Mouse (Mus musculus): ENCODE data around the gene Itgb2l.
"Not testable (repeated sequence)": the region's sequence is repeated elsewhere in the genome, so short reads cannot be mapped to it uniquely, and the experiment has no call there.

Gene Itgb2l

GRCm38 (mm10) chr16:96443468-96443867 lies at the start of gene Itgb2l:
Gene Itgb2l, minus strand, starts transcription at chr16:96443619.
- no peak for DNase-seq (ENCODE audit: low read depth, low spot score)

- no peak for DNase-seq (ENCODE audit: low read depth, low spot score)
These were observed 48.1 kb upstream of the Itgb2l start for GRCm38 (mm10) chr16:96491530-96491929.

- no peak for DNase-seq (ENCODE audit: low read depth, low spot score)
These were observed 44.6 kb upstream of the Itgb2l start for GRCm38 (mm10) chr16:96488038-96488437.

GRCm38 (mm10) chr16:96487007-96487684 lies 43.7 kb upstream of the Itgb2l start:
- DNase-seq (ENCODE audit: low read depth, low spot score): no peak

GRCm38 (mm10) chr16:96481791-96482190 lies 38.4 kb upstream of the Itgb2l start:
- no peak for DNase-seq (ENCODE audit: low read depth, low spot score)

- DNase-seq (ENCODE audit: low read depth, low spot score): no peak
These were observed 30.8 kb upstream of the Itgb2l start for GRCm38 (mm10) chr16:96474185-96474584.

GRCm38 (mm10) chr16:96472816-96473215 lies 29.4 kb upstream of the Itgb2l start:
- no peak for DNase-seq (ENCODE audit: low read depth, low spot score)

GRCm38 (mm10) chr16:96472361-96472760 lies 28.9 kb upstream of the Itgb2l start:
- no peak for DNase-seq (ENCODE audit: low read depth, low spot score)

GRCm38 (mm10) chr16:96469640-96470039 lies 26.2 kb upstream of the Itgb2l start:
- DNase-seq (ENCODE audit: low read depth, low spot score): no peak

- DNase-seq (ENCODE audit: low read depth, low spot score): no peak
These were observed 25.3 kb upstream of the Itgb2l start for GRCm38 (mm10) chr16:96468698-96469097.

GRCm38 (mm10) chr16:96468011-96468410 lies 24.6 kb upstream of the Itgb2l start:
- DNase-seq (ENCODE audit: low read depth, low spot score): no peak

- peak; percentile 5 for DNase-seq (ENCODE audit: low read depth, low spot score)
These were observed 24.0 kb upstream of the Itgb2l start, which contains the start of gene Pcp4 for GRCm38 (mm10) chr16:96467445-96467844. Gene Pcp4, plus strand, starts transcription at chr16:96467606.

GRCm38 (mm10) chr16:96460788-96461187 lies 17.4 kb upstream of the Itgb2l start:
- DNase-seq (ENCODE audit: low read depth, low spot score): no peak

GRCm38 (mm10) chr16:96459356-96459755 lies 15.9 kb upstream of the Itgb2l start:
- DNase-seq (ENCODE audit: low read depth, low spot score): no peak

GRCm38 (mm10) chr16:96457612-96458011 lies 14.2 kb upstream of the Itgb2l start:
- DNase-seq (ENCODE audit: low read depth, low spot score): no peak

- DNase-seq (ENCODE audit: low read depth, low spot score): no peak
These were observed 10.7 kb upstream of the Itgb2l start for GRCm38 (mm10) chr16:96454086-96454485.

- DNase-seq (ENCODE audit: low read depth, low spot score): not testable (repeated sequence)
These were observed 7.5 kb upstream of the Itgb2l start for GRCm38 (mm10) chr16:96450871-96451270.

- no peak for DNase-seq (ENCODE audit: low read depth, low spot score)
These were observed 1.6 kb downstream of the Itgb2l start for GRCm38 (mm10) chr16:96441826-96442225.

- no peak for DNase-seq (ENCODE audit: low read depth, low spot score)
These were observed 2.5 kb downstream of the Itgb2l start for GRCm38 (mm10) chr16:96440871-96441270.

- DNase-seq (ENCODE audit: low read depth, low spot score): no peak
These were observed 3.7 kb downstream of the Itgb2l start for GRCm38 (mm10) chr16:96439682-96440081.

- DNase-seq (ENCODE audit: low read depth, low spot score): no peak
These were observed 4.5 kb downstream of the Itgb2l start for GRCm38 (mm10) chr16:96438946-96439345.

- DNase-seq (ENCODE audit: low read depth, low spot score): no peak
These were observed 9.2 kb downstream of the Itgb2l start for GRCm38 (mm10) chr16:96434024-96434785.

GRCm38 (mm10) chr16:96433266-96433665 lies 10.2 kb downstream of the Itgb2l start:
- DNase-seq (ENCODE audit: low read depth, low spot score): no peak
